Mouse (Mus musculus) kidney, adult 2 months (tissue): ENCODE results near the gene Muc5b. TPM values are rescaled to one million over a fixed set of nuclear protein-coding genes. Genes with fewer than 3 reads are reported as not detected.

ENCODE experiments used
- DNase-seq: peaks from one replicate; pipeline ENCODE4 v3.0.0; 2021
- H3K27ac ChIP-seq: fragments of 200-500 bp; 2 replicates; pipeline ENCODE4 v1.5.1; 2012; ENCODE audit warnings: low read depth, low read length, control low read depth, inconsistent platforms; ENCODE audit not compliant: insufficient read depth
- H3K27me3 ChIP-seq: fragments of 200-500 bp; replicated peaks from 2 replicates; pipeline ENCODE4 v1.6.1; 2012; ENCODE audit warnings: mild to moderate bottlenecking, moderate library complexity, low read length, inconsistent platforms; ENCODE audit not compliant: control insufficient read depth, insufficient read depth
- H3K36me3 ChIP-seq: fragments of 200-500 bp; 2 replicates; pipeline ENCODE4 v1.6.1; 2012; ENCODE audit warnings: mild to moderate bottlenecking, moderate library complexity, low read length, inconsistent platforms; ENCODE audit not compliant: control insufficient read depth, insufficient read depth
- H3K4me1 ChIP-seq: fragments of 200-500 bp; 2 replicates; pipeline ENCODE4 v1.6.1; 2011; ENCODE audit warnings: low read length; ENCODE audit not compliant: control insufficient read depth, insufficient read depth
- H3K4me3 ChIP-seq: fragments of 200-500 bp; 2 replicates; pipeline ENCODE4 v1.5.1; 2011; ENCODE audit warnings: mild to moderate bottlenecking, low read depth, low read length, control low read depth; ENCODE audit not compliant: insufficient read depth
- CTCF ChIP-seq: fragments of 200-500 bp; conservative IDR thresholded peaks from 2 replicates; pipeline ENCODE4 v1.5.1; 2011; ENCODE audit warnings: low read depth, mild to moderate bottlenecking, control low read depth, low read length, moderate library complexity, mixed read lengths; ENCODE audit not compliant: insufficient read depth, insufficient read length
- POLR2A ChIP-seq: fragments of 200-500 bp; IDR thresholded peaks from one replicate; pipeline ENCODE4 v1.6.1; 2011; ENCODE audit warnings: low read depth, low read length, control low read depth
- WGBS: fragments of 180-500 bp; shearing (Covaris S2); methylation state at CpG from one replicate; pipeline ENCODE4 v1.1.7; 2018; 5-methylcytosine and 5-hydroxymethylcytosine counted together
- polyA plus RNA-seq: library from polyadenylated mRNA; depleted of rRNA; stranded (reverse); fragments of >200 nt; gene quantifications from 2 replicates; pipeline ENCODE4 v1.2.3, GENCODE M21; 2012

Muc5b gene
- polyA plus RNA-seq, 1 experiment: not detected

DNA sequence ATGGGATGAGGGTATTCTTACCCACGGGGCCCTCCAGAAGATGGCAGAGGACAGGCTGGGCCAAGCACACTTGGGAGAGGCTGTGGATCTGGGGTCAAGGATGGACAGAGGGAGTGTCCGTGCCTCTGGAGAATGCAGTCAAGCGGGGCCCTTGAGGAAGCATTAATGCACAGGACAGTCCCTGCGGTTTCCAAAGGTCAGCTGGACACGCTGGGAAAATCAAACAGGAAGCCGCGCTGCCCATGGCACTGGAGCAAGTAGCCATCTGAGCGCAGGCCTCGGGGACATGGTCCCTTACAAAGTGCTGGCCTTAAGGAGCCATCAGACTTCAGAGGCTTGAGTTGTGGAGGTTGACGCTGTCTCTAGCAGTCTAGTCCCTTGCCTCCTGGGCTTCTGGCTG is 1.5 kb downstream of the Muc5b start:
- TF ChIP-seq POLR2A (no peak), CTCF (no peak)
- WGBS: 42% methylated on average over 10 of the region's 10 CpGs

DNA sequence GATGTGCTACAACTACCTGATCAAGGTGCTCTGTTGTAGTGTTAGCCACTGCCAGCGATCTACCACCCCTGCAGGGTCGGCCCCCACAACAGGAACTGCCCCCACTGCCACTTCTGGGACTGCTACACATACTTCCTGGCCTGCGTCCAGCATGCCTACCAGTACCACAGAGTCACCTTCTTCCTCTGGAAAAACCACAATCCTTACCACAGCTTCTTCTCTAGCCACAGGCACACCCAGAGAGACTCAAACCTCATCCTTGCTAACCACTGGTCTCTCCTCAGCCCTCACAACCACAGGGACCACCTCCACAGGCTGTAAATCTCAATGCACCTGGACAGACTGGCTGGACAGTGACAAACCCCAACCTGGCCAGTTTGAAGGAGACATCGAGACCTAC is 22.2 kb downstream of the Muc5b start:
- 71% methylated on average over 4 of the region's 4 CpGs for WGBS
- no peaks in the 10 kb centered on the region for H3K27me3 ChIP-seq

More for the DNA sequence above, 1.5 kb downstream of the Muc5b start:
- H3K27ac ChIP-seq: no peak overlapping the region
- H3K4me1 ChIP-seq: no peaks in the 10 kb centered on the region
- H3K36me3 ChIP-seq: no peaks in the 10 kb centered on the region
- peak; percentile 14 for DNase-seq
- H3K4me3 ChIP-seq: no peak overlapping the region
- no peaks in the 10 kb centered on the region for H3K27me3 ChIP-seq

DNA sequence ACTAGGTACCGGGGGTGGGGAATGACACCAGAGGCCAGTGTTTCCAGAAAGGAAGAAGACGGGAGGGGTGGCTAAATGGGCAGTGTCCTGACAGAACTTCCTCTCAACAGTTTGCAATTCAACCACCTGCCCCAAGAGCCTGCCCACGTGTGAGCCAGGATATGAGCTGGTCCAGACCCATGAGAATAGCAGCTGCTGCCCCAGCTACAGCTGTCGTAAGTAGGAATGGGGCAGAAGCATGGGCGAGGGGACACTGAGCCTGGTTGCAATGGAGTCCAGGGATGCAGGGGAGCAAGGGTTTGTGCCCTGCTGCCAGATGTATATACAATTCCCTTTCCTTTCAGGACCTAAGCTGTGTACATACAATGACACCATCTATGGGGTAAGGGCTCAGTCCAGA is 30.8 kb downstream of the Muc5b start:
- Histone ChIP-seq H3K4me3 (no peak overlapping the region), H3K27me3 (no peaks in the 10 kb centered on the region), H3K27ac (no peak overlapping the region), H3K4me1 (no peaks in the 10 kb centered on the region), H3K36me3 (no peaks in the 10 kb centered on the region)
- WGBS: 76% methylated on average over 5 of the region's 5 CpGs
- TF ChIP-seq POLR2A (no peak), CTCF (no peak)
- no peak for DNase-seq

More for the DNA sequence above, 22.2 kb downstream of the Muc5b start:
- no peak overlapping the region for H3K4me3 ChIP-seq
- TF ChIP-seq POLR2A: no peak
- no peak for TF ChIP-seq CTCF
- no peaks in the 10 kb centered on the region for H3K4me1 ChIP-seq
- H3K36me3 ChIP-seq: no peaks in the 10 kb centered on the region
- H3K27ac ChIP-seq: no peak overlapping the region
- DNase-seq: no peak

DNA sequence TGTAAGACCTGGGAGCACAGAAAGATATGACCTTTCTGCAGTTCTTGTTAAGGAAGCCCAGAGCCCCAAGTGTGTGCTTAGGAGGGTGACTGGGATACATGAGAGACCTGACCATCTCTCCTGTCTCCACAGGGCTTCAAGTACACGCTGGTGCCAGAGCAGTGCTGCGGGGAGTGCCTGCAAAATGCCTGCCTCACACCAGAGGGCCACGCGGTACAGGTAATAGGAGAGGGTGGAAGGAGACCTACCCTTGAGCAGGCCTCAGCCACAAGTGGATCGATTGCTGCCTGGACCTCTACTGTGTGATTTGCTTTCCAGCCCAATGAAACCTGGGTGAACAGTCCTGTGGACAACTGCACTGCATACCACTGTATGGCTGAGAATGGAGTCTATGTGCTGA is 31.7 kb downstream of the Muc5b start:
- no peak overlapping the region for H3K4me3 ChIP-seq
- no peaks in the 10 kb centered on the region for H3K4me1 ChIP-seq
- H3K27me3 ChIP-seq: no peaks in the 10 kb centered on the region
- no peaks in the 10 kb centered on the region for H3K36me3 ChIP-seq
- H3K27ac ChIP-seq: no peak overlapping the region
- TF ChIP-seq POLR2A: no peak
- peak; percentile 43 for TF ChIP-seq CTCF
- 75% methylated on average over 5 of the region's 5 CpGs for WGBS
- DNase-seq: no peak

DNA sequence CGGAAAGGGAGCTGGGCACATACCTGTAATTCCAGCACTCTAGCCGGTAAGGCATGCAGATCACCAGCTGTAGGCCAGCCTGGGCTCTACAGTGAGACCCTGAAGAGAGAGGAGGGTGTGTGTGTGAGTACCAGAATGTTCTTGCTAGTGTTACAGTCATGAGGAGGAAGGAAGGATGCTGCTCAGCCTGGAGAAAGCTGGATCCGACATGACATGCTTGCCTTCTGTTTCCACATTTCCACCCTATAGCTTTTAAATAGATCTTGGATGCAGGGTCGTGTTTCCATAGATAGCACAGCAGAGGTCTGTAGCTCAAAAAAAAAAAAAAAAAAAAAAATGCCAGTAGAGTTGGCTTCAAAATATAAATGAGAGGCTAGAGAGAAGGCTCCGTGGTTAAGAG is 36.0 kb downstream of the Muc5b start:
- TF ChIP-seq CTCF: no peak
- TF ChIP-seq POLR2A: no peak
- no peaks in the 10 kb centered on the region for H3K4me1 ChIP-seq
- no peak for DNase-seq
- no peak overlapping the region for H3K27ac ChIP-seq
- no peaks in the 10 kb centered on the region for H3K36me3 ChIP-seq
- no peak overlapping the region for H3K4me3 ChIP-seq
- WGBS: 90% methylated on average over 5 of the region's 5 CpGs
- no peaks in the 10 kb centered on the region for H3K27me3 ChIP-seq

DNA sequence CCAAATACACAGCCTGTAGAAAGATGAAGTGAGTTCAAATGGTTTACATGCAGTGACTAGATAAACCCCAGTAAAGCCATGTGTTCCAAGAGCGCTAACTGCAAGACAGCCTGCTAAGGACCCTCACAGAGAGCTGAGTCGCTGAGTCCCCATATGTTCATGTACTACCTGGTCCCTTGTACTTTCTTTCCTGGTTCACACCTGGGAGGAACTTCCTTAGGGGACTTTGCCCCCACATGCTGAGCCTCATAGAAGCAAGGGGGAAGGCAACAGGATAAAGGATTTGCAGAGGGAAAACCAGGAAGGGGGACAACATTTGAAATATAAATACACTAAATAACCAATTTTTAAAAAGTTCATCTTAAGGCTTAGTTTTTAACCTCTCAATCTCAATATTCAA is 39.9 kb downstream of the Muc5b start:
- Histone ChIP-seq H3K4me1 (no peaks in the 10 kb centered on the region), H3K27ac (no peak overlapping the region), H3K36me3 (peaks cover 5% of the 10 kb centered on the region; the same call in 1 of the 2 replicates), H3K4me3 (no peak overlapping the region), H3K27me3 (no peaks in the 10 kb centered on the region)
- WGBS: 95% methylated on average over 2 of the region's 2 CpGs
- DNase-seq: no peak
- TF ChIP-seq POLR2A (no peak), CTCF (no peak)

DNA sequence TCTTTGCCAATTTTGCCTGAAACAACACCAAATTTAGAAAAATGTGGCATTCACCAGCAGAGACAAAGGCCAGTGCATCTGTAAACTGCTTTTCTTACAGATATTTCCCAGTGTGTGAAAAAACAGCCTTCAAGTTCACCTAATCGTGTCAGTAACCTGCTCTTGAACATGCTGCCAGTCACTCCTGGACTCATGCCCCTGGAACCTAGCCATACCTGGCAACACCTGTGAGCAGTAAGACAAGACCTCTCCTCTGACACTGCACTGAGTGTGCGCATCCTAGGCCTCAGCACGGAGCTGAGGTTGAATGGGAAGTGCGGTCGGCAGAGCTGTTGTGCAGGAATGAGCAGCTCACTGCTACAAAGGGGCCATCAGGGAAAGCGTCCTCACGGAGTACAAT is 53.3 kb downstream of the Muc5b start:
- DNase-seq: peak; percentile 10
- no peak for TF ChIP-seq CTCF
- TF ChIP-seq POLR2A: no peak
- H3K4me3 ChIP-seq: no peak overlapping the region
- no peaks in the 10 kb centered on the region for H3K27me3 ChIP-seq
- H3K27ac ChIP-seq: no peak overlapping the region
- no peaks in the 10 kb centered on the region for H3K4me1 ChIP-seq
- 87% methylated on average over 7 of the region's 7 CpGs for WGBS
- peaks cover 2% of the 10 kb centered on the region; the same call in 1 of the 2 replicates for H3K36me3 ChIP-seq

DNA sequence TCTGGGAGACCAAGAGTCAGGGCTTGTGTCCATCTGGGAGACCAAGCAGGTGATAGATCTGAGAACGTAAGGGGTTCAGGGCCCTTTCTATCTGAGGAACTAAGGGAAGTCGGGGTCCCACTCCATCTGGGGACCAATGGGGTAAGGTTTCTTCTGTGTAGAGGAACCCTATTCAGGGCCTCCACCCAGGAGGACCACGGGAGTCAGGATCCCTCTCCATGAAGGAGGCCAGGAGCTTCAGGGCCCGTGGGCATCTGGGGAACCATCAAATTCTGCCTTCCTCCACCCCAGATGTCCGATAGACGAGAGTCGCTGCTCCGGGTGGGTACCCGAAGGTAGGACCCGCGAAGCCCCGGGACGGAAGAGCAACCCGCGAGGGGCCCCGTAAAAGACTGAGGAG is 63.0 kb downstream of the Muc5b start:
- WGBS: under 1% methylated on average over 16 of the region's 16 CpGs
- H3K4me3 ChIP-seq: peak overlapping the region; percentile 79
- DNase-seq: no peak

More for the DNA sequence above, 63.0 kb downstream of the Muc5b start:
- Histone ChIP-seq H3K27me3 (peaks cover 1% of the 10 kb centered on the region; the same call in 1 of the 2 replicates), H3K27ac (peak overlapping the region; percentile 27), H3K4me1 (peaks cover 19% of the 10 kb centered on the region), H3K36me3 (no peaks in the 10 kb centered on the region)
- TF ChIP-seq CTCF: no peak
- no peak for TF ChIP-seq POLR2A
